Mouse (Mus musculus): Measurements from ENCODE around the gene Mcemp1.

- TF ChIP-seq CTCF (IDR thresholded peaks at IDR 0.05; ENCODE audit: low read depth), result no peak
- no peak for TF ChIP-seq EP300 (IDR thresholded peaks at IDR 0.05; ENCODE audit: low read depth)
Measured at GRCm38 (mm10) chr8:3694121-3694520, 28.6 kb downstream of the Mcemp1 start, which contains the start of gene Fcer2a.
